Mouse (Mus musculus): ENCODE measurements around the gene Trim30a. TPM values are rescaled to one million over a fixed set of nuclear protein-coding genes. Genes with fewer than 3 reads are reported as not detected.
A peak's percentile ranks its signal among the peaks of the same experiment; 100 is the strongest.
"Not testable (repeated sequence)": the region's sequence is repeated elsewhere in the genome, so short reads cannot be mapped to it uniquely, and the experiment has no call there.

Gene Trim30a
- total RNA-seq (2021), result 1 to 10 TPM in 1 of 2 experiments, under 1 TPM in 1; 0.82 to 1.3 TPM

- intact Hi-C loops (cut with DNase I), result no loop called here
- peak in 1 of 2 experiments; percentile 4 for DNase-seq (ENCODE audit: low spot score in 2 of 2)
Observed at GRCm38 (mm10) chr7:104465065-104465744, at the start of gene Trim30a. TSS of gene Trim30a (minus strand) at chr7:104465193.

- intact Hi-C loops (cut with DNase I), result loop anchor here (5.0 kb wide), 1 partner anchor 60 kb away; no protein-coding TSS in a partner anchor
- not testable (repeated sequence) for DNase-seq (ENCODE audit: low spot score in 2 of 2)
Observed at GRCm38 (mm10) chr7:104507421-104508065, 42.5 kb upstream of the Trim30a start, which contains the start of gene Trim30d. TSS of gene Trim30d (minus strand) at chr7:104507849.

GRCm38 (mm10) chr7:104501589-104502371 is 36.8 kb upstream of the Trim30a start:
- DNase-seq (ENCODE audit: low spot score in 2 of 2), result no peak
- intact Hi-C loops (cut with DNase I), result no loop called here

- intact Hi-C loops (cut with DNase I); DNase-seq (ENCODE audit: low spot score in 2 of 2): not testable (repeated sequence)
Observed at GRCm38 (mm10) chr7:104501186-104501585, 36.2 kb upstream of the Trim30a start.

GRCm38 (mm10) chr7:104499464-104499863 is 34.5 kb upstream of the Trim30a start:
- DNase-seq (ENCODE audit: low spot score in 2 of 2); intact Hi-C loops (cut with DNase I): not testable (repeated sequence)

- intact Hi-C loops (cut with DNase I), result loop anchor here (5.0 kb wide), 1 partner anchor 61 kb away; the partner anchor contains the start of gene Trim30d
- no peak for DNase-seq (ENCODE audit: low spot score in 2 of 2)
Observed at GRCm38 (mm10) chr7:104445961-104446645, 18.9 kb downstream of the Trim30a start.

- DNase-seq (ENCODE audit: low spot score in 2 of 2), result no peak
- intact Hi-C loops (cut with DNase I), result no loop called here
Observed at GRCm38 (mm10) chr7:104404460-104404950, 60.5 kb downstream of the Trim30a start.

GRCm38 (mm10) chr7:104401140-104401539 is 63.9 kb downstream of the Trim30a start:
- DNase-seq (ENCODE audit: low spot score in 2 of 2), result no peak
- intact Hi-C loops (cut with DNase I), result no loop called here

- intact Hi-C loops (cut with DNase I), result no loop called here
- DNase-seq (ENCODE audit: low spot score in 2 of 2), result no peak
Observed at GRCm38 (mm10) chr7:104400698-104401097, 64.3 kb downstream of the Trim30a start, which contains the start of gene Trim30c. TSS of gene Trim30c (minus strand) at chr7:104400837.

- DNase-seq (ENCODE audit: low spot score in 2 of 2), result no peak
- intact Hi-C loops (cut with DNase I), result no loop called here
Observed at GRCm38 (mm10) chr7:104398492-104398891, 66.5 kb downstream of the Trim30a start.

- intact Hi-C loops (cut with DNase I), result no loop called here
- DNase-seq (ENCODE audit: low spot score in 2 of 2), result peak; percentile 1 to 2
Observed at GRCm38 (mm10) chr7:104369736-104370414, 95.1 kb downstream of the Trim30a start, which contains the start of gene Trim30b. TSS of gene Trim30b (minus strand) at chr7:104369884.

- intact Hi-C loops (cut with DNase I), result no loop called here
- no peak for DNase-seq (ENCODE audit: low spot score in 2 of 2)
Observed at GRCm38 (mm10) chr7:104366339-104366738, 98.7 kb downstream of the Trim30a start.

Other genes starting within 250 kb of the Trim30a start
- under 1 TPM; 0.34 to 0.55 TPM for gene Trim6, start 246.4 kb downstream of the Trim30a start, total RNA-seq (2021)
- gene Trim34a, start 220.7 kb downstream of the Trim30a start, total RNA-seq (2021), result 1 to 10 TPM; 1.4 to 1.5 TPM
- under 1 TPM; 0.30 to 0.41 TPM for gene Trim5, start 177.1 kb downstream of the Trim30a start, total RNA-seq (2021)
- 1 to 10 TPM; 1.8 to 2.1 TPM for gene Trim12a, start 149.7 kb downstream of the Trim30a start, total RNA-seq (2021)
- not detected for gene Trim34b, start 135.7 kb downstream of the Trim30a start, total RNA-seq (2021)
- 1 to 10 TPM in 1 of 2 experiments, under 1 TPM in 1; 0.94 to 1.5 TPM for gene Trim12c, start 111.8 kb downstream of the Trim30a start, total RNA-seq (2021)
- gene Trim30b, start 95.3 kb downstream of the Trim30a start, total RNA-seq (2021), result not detected
- not detected for gene Trim30c, start 64.4 kb downstream of the Trim30a start, total RNA-seq (2021)
- under 1 TPM in 1 of 2 experiments, not detected in 1; 0.27 TPM for gene Trim30d, start 42.7 kb upstream of the Trim30a start, total RNA-seq (2021)
- gene Olfr651, start 84.9 kb upstream of the Trim30a start, total RNA-seq (2021), result not detected
- not detected for gene Olfr652, start 95.7 kb upstream of the Trim30a start, total RNA-seq (2021)
- not detected for gene Olfr653, start 112.1 kb upstream of the Trim30a start, total RNA-seq (2021)
- not detected for gene Olfr654, start 121.8 kb upstream of the Trim30a start, total RNA-seq (2021)
- gene Olfr655, start 136.6 kb upstream of the Trim30a start, total RNA-seq (2021), result not detected
- gene Olfr656, start 148.8 kb upstream of the Trim30a start, total RNA-seq (2021), result not detected
- gene Olfr657, start 159.6 kb upstream of the Trim30a start, total RNA-seq (2021), result not detected
- not detected for gene Olfr658, start 182.1 kb upstream of the Trim30a start, total RNA-seq (2021)
- gene Olfr659, start 201.6 kb upstream of the Trim30a start, total RNA-seq (2021), result not detected
- gene Olfr661, start 221.3 kb upstream of the Trim30a start, total RNA-seq (2021), result not detected

Measured in left cerebral cortex, postnatal 25 days (tissue).